Mouse (Mus musculus) hindbrain, embryonic 14.5 days (tissue): ENCODE data around the gene Mest. TPM values are rescaled to one million over a fixed set of nuclear protein-coding genes. Genes with fewer than 3 reads are reported as not detected.

ENCODE experiments used
- ATAC-seq: fragments of 200-750 bp; cut with Nextera tagmentation; 2 replicates; pipeline ENCODE4 v1.8.0; 2017; ENCODE audit warnings: moderate number of reproducible peaks, mild to moderate bottlenecking, moderate TSS enrichment, moderate library complexity; ENCODE audit not compliant: low FRiP score
- DNase-seq: peaks from one replicate; pipeline ENCODE4 v3.0.0-alpha.2; 2015; ENCODE audit warnings: low spot score
- H3K27ac ChIP-seq: fragments of 300-500 bp; sonication (generic); 2 replicates; pipeline ENCODE4 v1.5.1; 2014; ENCODE audit warnings: mild to moderate bottlenecking, moderate library complexity
- H3K27me3 ChIP-seq: fragments of 300-500 bp; sonication (generic); 2 replicates; pipeline ENCODE4 v1.6.1; 2014; ENCODE audit warnings: mild to moderate bottlenecking, low read length, mixed read lengths; ENCODE audit not compliant: control insufficient read depth, insufficient read depth
- H3K36me3 ChIP-seq: fragments of 300-500 bp; sonication (generic); replicated peaks from 2 replicates; pipeline ENCODE4 v1.6.1; 2014; ENCODE audit not compliant: control insufficient read depth, insufficient read depth
- H3K4me1 ChIP-seq: fragments of 300-500 bp; sonication (generic); replicated peaks from 2 replicates; pipeline ENCODE4 v1.6.1; 2014; ENCODE audit warnings: antibody characterized with exemption, low read length, mixed read lengths; ENCODE audit not compliant: control insufficient read depth, insufficient read depth
- H3K4me2 ChIP-seq: fragments of 300-500 bp; sonication (generic); replicated peaks from 2 replicates; pipeline ENCODE4 v1.6.1; 2014; ENCODE audit warnings: mild to moderate bottlenecking, moderate library complexity
- H3K4me3 ChIP-seq: fragments of 300-500 bp; sonication (generic); replicated peaks from 2 replicates; pipeline ENCODE4 v1.5.1; 2014; ENCODE audit warnings: mild to moderate bottlenecking, low read length
- H3K9ac ChIP-seq: fragments of 300-500 bp; sonication (generic); 2 replicates; pipeline ENCODE4 v1.6.1; 2014
- H3K9me3 ChIP-seq: fragments of 300-500 bp; sonication (generic); 2 replicates; pipeline ENCODE4 v1.6.1; 2016; ENCODE audit warnings: low read length; ENCODE audit not compliant: control insufficient read depth
- WGBS: fragments of 180-500 bp; shearing (Covaris S2); extraction: QIAGEN DNeasy Blood & Tissue Kit; methylation state at CpG from one replicate; pipeline ENCODE4 v1.1.7; 2014; 5-methylcytosine and 5-hydroxymethylcytosine counted together
- polyA plus RNA-seq: library from polyadenylated mRNA; unstranded; fragments of >200 nt; fragmentation: Nextera tagmentation; extraction: Ambion mirVana; gene quantifications from 2 replicates; pipeline ENCODE4 v1.2.1, GENCODE M21; 2014

Mest gene
- polyA plus RNA-seq, 1 experiment from 2014 or later: 418 TPM

GRCm38 (mm10) chr6:30700182-30700581 lies 23.2 kb upstream of the Mest start:
- no peaks in the 10 kb centered on the region for H3K9me3 ChIP-seq
- no peaks in the 10 kb centered on the region for H3K36me3 ChIP-seq
- H3K9ac ChIP-seq: no peak overlapping the region
- no peak for DNase-seq
- H3K4me1 ChIP-seq: no peaks in the 10 kb centered on the region
- H3K4me3 ChIP-seq: no peak overlapping the region
- WGBS: 85% methylated on average over 6 of the region's 6 CpGs
- no peak for ATAC-seq
- no peak overlapping the region for H3K4me2 ChIP-seq
- no peaks in the 10 kb centered on the region for H3K27me3 ChIP-seq
- no peak overlapping the region for H3K27ac ChIP-seq

- 72% methylated on average over 6 of the region's 6 CpGs for WGBS
- no peak for ATAC-seq
- DNase-seq: no peak
These were observed 20.5 kb upstream of the Mest start for GRCm38 (mm10) chr6:30702881-30703280.

GRCm38 (mm10) chr6:30703476-30703875 lies 19.9 kb upstream of the Mest start:
- no peak overlapping the region for H3K4me3 ChIP-seq
- DNase-seq (no peak), ATAC-seq (no peak)
- no peaks in the 10 kb centered on the region for H3K27me3 ChIP-seq
- no peaks in the 10 kb centered on the region for H3K36me3 ChIP-seq
- 77% methylated on average over 6 of the region's 6 CpGs for WGBS
- H3K4me2 ChIP-seq: no peak overlapping the region
- H3K9ac ChIP-seq: no peak overlapping the region
- H3K4me1 ChIP-seq: no peaks in the 10 kb centered on the region
- no peak overlapping the region for H3K27ac ChIP-seq
- no peaks in the 10 kb centered on the region for H3K9me3 ChIP-seq

More at GRCm38 (mm10) chr6:30702881-30703280, 20.5 kb upstream of the Mest start:
- Histone ChIP-seq H3K36me3 (no peaks in the 10 kb centered on the region), H3K27me3 (no peaks in the 10 kb centered on the region), H3K4me2 (no peak overlapping the region), H3K27ac (no peak overlapping the region), H3K4me3 (no peak overlapping the region), H3K4me1 (no peaks in the 10 kb centered on the region), H3K9ac (no peak overlapping the region), H3K9me3 (no peaks in the 10 kb centered on the region)

GRCm38 (mm10) chr6:30703977-30704602 lies 19.3 kb upstream of the Mest start:
- Histone ChIP-seq H3K4me1 (peaks cover 2% of the 10 kb centered on the region; the same call in 1 of the 2 replicates), H3K9me3 (no peaks in the 10 kb centered on the region), H3K27ac (no peak overlapping the region), H3K36me3 (no peaks in the 10 kb centered on the region), H3K9ac (no peak overlapping the region), H3K27me3 (no peaks in the 10 kb centered on the region), H3K4me3 (no peak overlapping the region), H3K4me2 (no peak overlapping the region)
- ATAC-seq: no peak
- DNase-seq: no peak
- WGBS: 84% methylated on average over 9 of the region's 9 CpGs

GRCm38 (mm10) chr6:30709115-30709514 lies 14.2 kb upstream of the Mest start:
- 33% methylated on average over 6 of the region's 6 CpGs for WGBS
- no peak overlapping the region for H3K9ac ChIP-seq
- no peaks in the 10 kb centered on the region for H3K36me3 ChIP-seq
- no peak overlapping the region for H3K4me2 ChIP-seq
- no peaks in the 10 kb centered on the region for H3K27me3 ChIP-seq
- no peak overlapping the region for H3K27ac ChIP-seq
- ATAC-seq (no peak), DNase-seq (no peak)
- no peak overlapping the region for H3K4me3 ChIP-seq
- H3K4me1 ChIP-seq: peaks cover 7% of the 10 kb centered on the region; the same call in 1 of the 2 replicates
- no peaks in the 10 kb centered on the region for H3K9me3 ChIP-seq

- H3K4me2 ChIP-seq: no peak overlapping the region
- 72% methylated on average over 25 of the region's 25 CpGs for WGBS
- H3K4me3 ChIP-seq: no peak overlapping the region
- H3K9me3 ChIP-seq: no peaks in the 10 kb centered on the region
- H3K27ac ChIP-seq: no peak overlapping the region
- peaks cover 7% of the 10 kb centered on the region; the same call in 1 of the 2 replicates for H3K4me1 ChIP-seq
- H3K36me3 ChIP-seq: no peaks in the 10 kb centered on the region
- ATAC-seq: no peak
- no peaks in the 10 kb centered on the region for H3K27me3 ChIP-seq
- DNase-seq: no peak
- H3K9ac ChIP-seq: no peak overlapping the region
These were observed 12.7 kb upstream of the Mest start for GRCm38 (mm10) chr6:30710371-30711364.

- H3K27ac ChIP-seq: no peak overlapping the region
- whole genome bisulfite sequencing: 64% methylated on average over 10 of the region's 10 CpGs
- H3K4me2 ChIP-seq: no peak overlapping the region
- H3K4me1 ChIP-seq: peaks cover 7% of the 10 kb centered on the region; the same call in 1 of the 2 replicates
- H3K9me3 ChIP-seq: no peaks in the 10 kb centered on the region
- H3K9ac ChIP-seq: no peak overlapping the region
- no peak overlapping the region for H3K4me3 ChIP-seq
- no peaks in the 10 kb centered on the region for H3K36me3 ChIP-seq
- DNase-seq (no peak), ATAC-seq (no peak)
- H3K27me3 ChIP-seq: no peaks in the 10 kb centered on the region
These were observed 12.0 kb upstream of the Mest start for GRCm38 (mm10) chr6:30711365-30711763.

- ATAC-seq (no peak), DNase-seq (no peak)
- no peak overlapping the region for H3K9ac ChIP-seq
- H3K27me3 ChIP-seq: no peaks in the 10 kb centered on the region
- H3K27ac ChIP-seq: no peak overlapping the region
- WGBS: 71% methylated on average over 7 of the region's 7 CpGs
- no peaks in the 10 kb centered on the region for H3K36me3 ChIP-seq
- no peak overlapping the region for H3K4me3 ChIP-seq
- H3K4me1 ChIP-seq: peaks cover 7% of the 10 kb centered on the region; the same call in 1 of the 2 replicates
- no peaks in the 10 kb centered on the region for H3K9me3 ChIP-seq
- no peak overlapping the region for H3K4me2 ChIP-seq
These were observed 10.9 kb upstream of the Mest start for GRCm38 (mm10) chr6:30712484-30712883.

GRCm38 (mm10) chr6:30713455-30713854 lies 9.9 kb upstream of the Mest start:
- H3K36me3 ChIP-seq: no peaks in the 10 kb centered on the region
- H3K4me1 ChIP-seq: peaks cover 7% of the 10 kb centered on the region; the same call in 1 of the 2 replicates
- DNase-seq (no peak), ATAC-seq (no peak)
- H3K9ac ChIP-seq: no peak overlapping the region
- no peaks in the 10 kb centered on the region for H3K9me3 ChIP-seq
- no peak overlapping the region for H3K27ac ChIP-seq
- 88% methylated on average over 6 of the region's 6 CpGs for WGBS
- H3K27me3 ChIP-seq: no peaks in the 10 kb centered on the region
- no peak overlapping the region for H3K4me3 ChIP-seq
- no peak overlapping the region for H3K4me2 ChIP-seq
